Mouse (Mus musculus): ENCODE measurements around the gene Aqp9. TPM values are rescaled to one million over a fixed set of nuclear protein-coding genes. Genes with fewer than 3 reads are reported as not detected.

The Aqp9 gene
- polyA plus RNA-seq, 1 experiment from 2014 or later, result 0.31 TPM

GRCm38 (mm10) chr9:71151386-71151785 lies 17.1 kb downstream of the Aqp9 start:
- WGBS, result 39% methylated on average over 6 of the region's 6 CpGs
- Histone ChIP-seq H3K4me3 (replicated peaks; ENCODE audit: low read length) (no peak overlapping the region), H3K9ac (no peak overlapping the region), H3K27ac (no peak overlapping the region), H3K4me1 (replicated peaks; ENCODE audit: control insufficient read depth, insufficient read depth, low read length) (no peaks in the 10 kb centered on the region), H3K9me3 (ENCODE audit: control insufficient read depth, low read length) (no peaks in the 10 kb centered on the region), H3K4me2 (replicated peaks) (no peak overlapping the region), H3K36me3 (replicated peaks; ENCODE audit: control insufficient read depth, insufficient read depth) (no peaks in the 10 kb centered on the region), H3K27me3 (ENCODE audit: control insufficient read depth, insufficient read depth, low read length) (no peaks in the 10 kb centered on the region)
- ATAC-seq (ENCODE audit: low FRiP score) (no peak), DNase-seq (ENCODE audit: low spot score) (no peak)

- no peaks in the 10 kb centered on the region for H3K4me1 ChIP-seq (replicated peaks; ENCODE audit: control insufficient read depth, insufficient read depth, low read length)
- DNase-seq (ENCODE audit: low spot score), result no peak
- no peak overlapping the region for H3K4me2 ChIP-seq (replicated peaks)
- no peak overlapping the region for H3K27ac ChIP-seq
- H3K27me3 ChIP-seq (ENCODE audit: control insufficient read depth, insufficient read depth, low read length), result no peaks in the 10 kb centered on the region
- no peaks in the 10 kb centered on the region for H3K36me3 ChIP-seq (replicated peaks; ENCODE audit: control insufficient read depth, insufficient read depth)
- no peak overlapping the region for H3K4me3 ChIP-seq (replicated peaks; ENCODE audit: low read length)
- 89% methylated on average over 4 of the region's 4 CpGs for WGBS
- no peaks in the 10 kb centered on the region for H3K9me3 ChIP-seq (ENCODE audit: control insufficient read depth, low read length)
- ATAC-seq (ENCODE audit: low FRiP score), result no peak
- H3K9ac ChIP-seq, result no peak overlapping the region
Observed at GRCm38 (mm10) chr9:71150175-71150574, 18.3 kb downstream of the Aqp9 start.

DNA sequence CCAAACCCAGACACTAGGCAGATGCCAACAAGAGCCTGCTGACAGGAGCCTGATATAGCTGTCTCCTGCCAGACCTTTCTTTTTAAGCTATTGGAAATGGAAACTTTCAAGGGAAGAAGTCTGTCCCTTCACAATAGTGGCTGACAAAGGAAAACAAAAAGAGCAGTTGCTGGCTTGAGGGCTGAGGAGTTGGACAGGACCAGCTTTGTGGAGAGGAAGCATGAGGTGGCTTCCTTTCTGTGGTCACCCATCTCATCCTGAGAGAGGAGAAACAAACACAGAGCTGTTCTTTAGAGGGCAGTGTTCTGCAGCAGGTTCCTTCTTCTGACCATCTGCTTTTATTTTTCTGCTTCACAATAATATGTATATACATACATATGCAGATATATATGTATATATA lies 19.6 kb downstream of the Aqp9 start:
- no peak for ATAC-seq (ENCODE audit: low FRiP score)

DNA sequence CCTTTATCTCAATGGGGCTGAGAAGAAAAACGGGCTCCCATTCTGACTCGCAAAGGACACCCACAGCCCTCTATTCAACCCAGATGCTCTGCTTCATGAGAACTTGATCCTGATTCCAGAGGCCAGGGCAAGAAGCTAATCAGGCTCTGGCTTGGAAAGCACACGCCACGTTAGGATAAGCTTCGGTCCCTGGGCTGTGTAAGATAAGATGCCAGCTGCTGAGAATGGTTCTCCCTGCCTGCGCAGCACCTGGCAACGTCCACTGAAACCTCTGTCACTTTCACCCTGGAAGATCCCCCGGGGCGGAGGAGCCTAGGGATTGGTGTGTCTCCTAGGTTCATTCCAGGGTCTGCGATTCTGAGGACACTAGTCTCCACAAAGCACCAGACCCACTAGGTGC lies 22.3 kb downstream of the Aqp9 start:
- Histone ChIP-seq H3K9me3 (ENCODE audit: control insufficient read depth, low read length) (no peaks in the 10 kb centered on the region), H3K27me3 (ENCODE audit: control insufficient read depth, insufficient read depth, low read length) (no peaks in the 10 kb centered on the region), H3K9ac (no peak overlapping the region), H3K27ac (no peak overlapping the region), H3K36me3 (replicated peaks; ENCODE audit: control insufficient read depth, insufficient read depth) (no peaks in the 10 kb centered on the region), H3K4me2 (replicated peaks) (no peak overlapping the region), H3K4me1 (replicated peaks; ENCODE audit: control insufficient read depth, insufficient read depth, low read length) (no peaks in the 10 kb centered on the region), H3K4me3 (replicated peaks; ENCODE audit: low read length) (no peak overlapping the region)
- DNase-seq (ENCODE audit: low spot score), result no peak
- 95% methylated on average over 10 of the region's 10 CpGs for WGBS
- ATAC-seq (ENCODE audit: low FRiP score), result no peak

More for the DNA sequence above, 19.6 kb downstream of the Aqp9 start:
- H3K27me3 ChIP-seq (ENCODE audit: control insufficient read depth, insufficient read depth, low read length), result no peaks in the 10 kb centered on the region
- no peak overlapping the region for H3K4me3 ChIP-seq (replicated peaks; ENCODE audit: low read length)
- no peak overlapping the region for H3K4me2 ChIP-seq (replicated peaks)
- H3K9me3 ChIP-seq (ENCODE audit: control insufficient read depth, low read length), result no peaks in the 10 kb centered on the region
- no peaks in the 10 kb centered on the region for H3K4me1 ChIP-seq (replicated peaks; ENCODE audit: control insufficient read depth, insufficient read depth, low read length)
- H3K9ac ChIP-seq, result no peak overlapping the region
- DNase-seq (ENCODE audit: low spot score), result no peak
- H3K36me3 ChIP-seq (replicated peaks; ENCODE audit: control insufficient read depth, insufficient read depth), result no peaks in the 10 kb centered on the region
- no peak overlapping the region for H3K27ac ChIP-seq

GRCm38 (mm10) chr9:71140205-71140604 lies 28.3 kb downstream of the Aqp9 start:
- Histone ChIP-seq H3K9me3 (ENCODE audit: control insufficient read depth, low read length) (no peaks in the 10 kb centered on the region), H3K9ac (no peak overlapping the region), H3K27ac (no peak overlapping the region), H3K27me3 (ENCODE audit: control insufficient read depth, insufficient read depth, low read length) (no peaks in the 10 kb centered on the region), H3K4me3 (replicated peaks; ENCODE audit: low read length) (no peak overlapping the region), H3K4me2 (replicated peaks) (no peak overlapping the region), H3K36me3 (replicated peaks; ENCODE audit: control insufficient read depth, insufficient read depth) (no peaks in the 10 kb centered on the region), H3K4me1 (replicated peaks; ENCODE audit: control insufficient read depth, insufficient read depth, low read length) (no peaks in the 10 kb centered on the region)
- ATAC-seq (ENCODE audit: low FRiP score) (no peak), DNase-seq (ENCODE audit: low spot score) (no peak)
- WGBS, result 89% methylated on average over 8 of the region's 8 CpGs

GRCm38 (mm10) chr9:71138936-71139335 lies 29.5 kb downstream of the Aqp9 start:
- Histone ChIP-seq H3K9ac (no peak overlapping the region), H3K27me3 (ENCODE audit: control insufficient read depth, insufficient read depth, low read length) (no peaks in the 10 kb centered on the region), H3K27ac (no peak overlapping the region), H3K9me3 (ENCODE audit: control insufficient read depth, low read length) (no peaks in the 10 kb centered on the region), H3K36me3 (replicated peaks; ENCODE audit: control insufficient read depth, insufficient read depth) (no peaks in the 10 kb centered on the region), H3K4me3 (replicated peaks; ENCODE audit: low read length) (no peak overlapping the region), H3K4me1 (replicated peaks; ENCODE audit: control insufficient read depth, insufficient read depth, low read length) (no peaks in the 10 kb centered on the region), H3K4me2 (replicated peaks) (no peak overlapping the region)
- 92% methylated on average over 2 of the region's 2 CpGs for whole genome bisulfite sequencing
- no peak for DNase-seq (ENCODE audit: low spot score)
- ATAC-seq (ENCODE audit: low FRiP score), result no peak

- Histone ChIP-seq H3K9me3 (ENCODE audit: control insufficient read depth, low read length) (no peaks in the 10 kb centered on the region), H3K27me3 (ENCODE audit: control insufficient read depth, insufficient read depth, low read length) (no peaks in the 10 kb centered on the region), H3K9ac (no peak overlapping the region), H3K36me3 (replicated peaks; ENCODE audit: control insufficient read depth, insufficient read depth) (no peaks in the 10 kb centered on the region), H3K4me2 (replicated peaks) (no peak overlapping the region), H3K4me3 (replicated peaks; ENCODE audit: low read length) (no peak overlapping the region), H3K4me1 (replicated peaks; ENCODE audit: control insufficient read depth, insufficient read depth, low read length) (no peaks in the 10 kb centered on the region), H3K27ac (no peak overlapping the region)
- ATAC-seq (ENCODE audit: low FRiP score), result no peak
- DNase-seq (ENCODE audit: low spot score), result no peak
- 78% methylated on average over 6 of the region's 6 CpGs for WGBS
Observed at GRCm38 (mm10) chr9:71137267-71137945, 31.1 kb downstream of the Aqp9 start.

- Histone ChIP-seq H3K4me1 (replicated peaks; ENCODE audit: control insufficient read depth, insufficient read depth, low read length) (no peaks in the 10 kb centered on the region), H3K27ac (no peak overlapping the region), H3K9me3 (ENCODE audit: control insufficient read depth, low read length) (no peaks in the 10 kb centered on the region), H3K9ac (no peak overlapping the region), H3K4me2 (replicated peaks) (no peak overlapping the region), H3K36me3 (replicated peaks; ENCODE audit: control insufficient read depth, insufficient read depth) (no peaks in the 10 kb centered on the region), H3K27me3 (ENCODE audit: control insufficient read depth, insufficient read depth, low read length) (no peaks in the 10 kb centered on the region), H3K4me3 (replicated peaks; ENCODE audit: low read length) (no peak overlapping the region)
- no peak for DNase-seq (ENCODE audit: low spot score)
- WGBS, result 69% methylated on average over 5 of the region's 5 CpGs
- ATAC-seq (ENCODE audit: low FRiP score), result no peak
Observed at GRCm38 (mm10) chr9:71135073-71135472, 33.4 kb downstream of the Aqp9 start.

DNA sequence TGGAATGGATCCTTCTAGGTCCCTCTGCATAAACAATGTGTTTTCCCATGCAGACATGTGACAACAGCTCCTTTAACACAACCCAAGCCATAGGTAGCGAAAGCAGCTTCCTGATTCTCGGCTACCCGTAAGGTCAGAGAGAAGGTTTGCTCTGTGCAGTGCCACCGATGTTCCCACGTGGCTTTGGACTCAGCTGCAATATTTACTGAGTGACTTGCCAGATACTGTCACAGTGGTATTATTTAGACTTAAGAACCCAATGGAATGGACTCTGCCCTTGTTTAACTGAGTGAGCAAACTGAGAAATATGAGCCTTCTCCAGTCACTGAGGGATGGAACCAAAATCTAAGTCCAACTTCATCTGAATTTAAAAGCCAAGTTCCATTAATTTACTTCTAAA lies 35.3 kb downstream of the Aqp9 start:
- no peaks in the 10 kb centered on the region for H3K27me3 ChIP-seq (ENCODE audit: control insufficient read depth, insufficient read depth, low read length)
- H3K4me1 ChIP-seq (replicated peaks; ENCODE audit: control insufficient read depth, insufficient read depth, low read length), result no peaks in the 10 kb centered on the region
- WGBS, result 92% methylated on average over 5 of the region's 5 CpGs
- DNase-seq (ENCODE audit: low spot score) (no peak), ATAC-seq (ENCODE audit: low FRiP score) (no peak)
- H3K27ac ChIP-seq, result no peak overlapping the region
- no peak overlapping the region for H3K4me2 ChIP-seq (replicated peaks)
- H3K4me3 ChIP-seq (replicated peaks; ENCODE audit: low read length), result no peak overlapping the region
- H3K36me3 ChIP-seq (replicated peaks; ENCODE audit: control insufficient read depth, insufficient read depth), result no peaks in the 10 kb centered on the region
- no peaks in the 10 kb centered on the region for H3K9me3 ChIP-seq (ENCODE audit: control insufficient read depth, low read length)
- H3K9ac ChIP-seq, result no peak overlapping the region

- no peak overlapping the region for H3K27ac ChIP-seq
- DNase-seq (ENCODE audit: low spot score) (no peak), ATAC-seq (ENCODE audit: low FRiP score) (no peak)
- H3K4me2 ChIP-seq (replicated peaks), result no peak overlapping the region
- 83% methylated on average over 5 of the region's 5 CpGs for WGBS
- no peaks in the 10 kb centered on the region for H3K9me3 ChIP-seq (ENCODE audit: control insufficient read depth, low read length)
- no peak overlapping the region for H3K9ac ChIP-seq
- no peaks in the 10 kb centered on the region for H3K27me3 ChIP-seq (ENCODE audit: control insufficient read depth, insufficient read depth, low read length)
- no peaks in the 10 kb centered on the region for H3K36me3 ChIP-seq (replicated peaks; ENCODE audit: control insufficient read depth, insufficient read depth)
- no peak overlapping the region for H3K4me3 ChIP-seq (replicated peaks; ENCODE audit: low read length)
- H3K4me1 ChIP-seq (replicated peaks; ENCODE audit: control insufficient read depth, insufficient read depth, low read length), result no peaks in the 10 kb centered on the region
Observed at GRCm38 (mm10) chr9:71131822-71132221, 36.7 kb downstream of the Aqp9 start.

Data from hindbrain, embryonic 14.5 days (tissue).